In the genomic region with DNA sequence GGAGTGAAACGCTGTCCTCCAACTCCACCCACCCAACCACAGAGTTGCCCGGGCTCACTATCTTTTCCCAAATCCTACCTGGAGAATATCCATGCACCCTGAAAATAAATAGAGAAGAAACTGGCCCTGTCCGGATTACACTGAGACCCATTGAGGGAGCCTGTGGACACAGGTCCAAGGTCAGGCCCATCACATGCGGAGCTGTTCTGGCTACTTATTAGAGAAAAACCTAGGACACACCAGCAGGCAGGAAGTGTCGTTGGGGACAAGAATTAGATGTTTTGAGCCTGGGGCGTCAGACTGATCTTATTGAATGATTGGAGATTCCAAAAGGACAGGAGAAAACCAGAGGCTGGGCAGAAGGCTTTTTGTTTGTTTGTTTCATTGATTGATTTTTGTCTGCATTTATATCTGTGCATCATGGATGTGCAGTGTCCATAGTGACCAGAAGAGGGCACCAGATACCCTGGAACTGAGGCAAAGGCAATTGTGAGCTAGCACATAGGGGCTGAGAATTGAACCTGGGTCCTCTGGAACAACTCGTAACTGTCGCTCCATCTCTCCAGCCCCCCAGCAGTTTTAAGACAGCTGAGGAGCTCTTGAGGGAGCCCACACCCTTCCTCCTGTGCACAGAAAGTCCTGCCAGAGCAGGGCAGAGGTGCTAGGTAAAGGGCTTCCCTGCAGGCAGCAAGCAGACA, we compare ENCODE assay signal across 8 mouse cellular contexts. TPM values are rescaled to one million over a fixed set of nuclear protein-coding genes. Genes with fewer than 3 reads are reported as not detected.
DNase-seq lines count a peak whose midpoint lies in the region; ATAC-seq lines count a peak whose summit lies in the region.

No protein-coding gene starts in this region.

- peaks cover 34% of the 10 kb centered on the region for H3K27me3 ChIP-seq in limb, embryonic 13.5 days
- H3K27me3 ChIP-seq in limb, embryonic 10.5 days (ENCODE audit: low read depth, poor library complexity, severe bottlenecking), result peaks cover 49% of the 10 kb centered on the region

- no peak overlapping the region for H3K9ac ChIP-seq in limb, embryonic 13.5 days

- H3K4me1 ChIP-seq in limb, embryonic 13.5 days, result peaks cover 36% of the 10 kb centered on the region
- peaks cover 17% of the 10 kb centered on the region for H3K4me1 ChIP-seq in limb, embryonic 10.5 days

- WGBS in limb, embryonic 13.5 days, result 74% methylated on average over 8 of the region's 8 CpGs
- 78% methylated on average over 8 of the region's 8 CpGs for WGBS in limb, embryonic 10.5 days

- peak; percentile 77 for DNase-seq in CD4-positive, CD25-positive, alpha-beta regulatory T cell, adult 2 months (ENCODE audit: low read depth, low spot score)
- DNase-seq in limb, embryonic 10.5 days (ENCODE audit: low spot score), result no peak
- peak; percentile 37 for DNase-seq in c-Kit-positive CD71-positive TER-119-positive erythroid progenitor cells, embryonic 14.5 days (ENCODE audit: low spot score)
- peak; percentile 84 for DNase-seq in kidney, adult 9 months
- DNase-seq in thymus, postnatal 14 days, result peak; percentile 62

- no peak overlapping the region for H3K4me2 ChIP-seq in limb, embryonic 13.5 days (replicated peaks)

- no peak for ATAC-seq in CD4-positive, CD25-positive, alpha-beta regulatory T cell, adult 4 months
- no peak for ATAC-seq in limb, embryonic 13.5 days (ENCODE audit: low FRiP score, low read depth)
- peak; percentile 50; the same call in 1 of the 2 replicates for ATAC-seq in megakaryocyte, adult 5-6 weeks (ENCODE audit: poor library complexity, severe bottlenecking)

- H3K4me3 ChIP-seq in limb, embryonic 13.5 days, result no peak overlapping the region
- H3K4me3 ChIP-seq in limb, embryonic 10.5 days, result no peak overlapping the region

- 0 out of 2 replicates have a peak, but pooled peaks cover 5% of the 10 kb centered on the region for H3K9me3 ChIP-seq in limb, embryonic 13.5 days
- no peaks in the 10 kb centered on the region for H3K9me3 ChIP-seq in limb, embryonic 10.5 days (replicated peaks)

- peak overlapping the region; percentile 33; the same call in 1 of the 2 replicates for H3K27ac ChIP-seq in limb, embryonic 13.5 days
- H3K27ac ChIP-seq in limb, embryonic 10.5 days, result no peak overlapping the region

- H3K36me3 ChIP-seq in limb, embryonic 13.5 days, result no peaks in the 10 kb centered on the region
- no peaks in the 10 kb centered on the region for H3K36me3 ChIP-seq in limb, embryonic 10.5 days

RNA-seq across cellular contexts. Expression of a gene that starts 30.5 kb away (rescaled TPM):
- polyA plus RNA-seq in CD4-positive, CD25-positive, alpha-beta regulatory T cell, adult 4 months (2017; shearing (Covaris generic)), result not detected
- polyA plus RNA-seq in limb, embryonic 13.5 days (2015; fragmentation: Nextera tagmentation; extraction: Ambion mirVana), result 29.1 and 34.9 TPM in 2 replicates
- 10.9 and 17.1 TPM in 2 replicates for polyA plus RNA-seq in limb, embryonic 10.5 days (2016; fragmentation: Nextera tagmentation; extraction: Ambion mirVana)
- total RNA-seq in megakaryocyte, adult 5-6 weeks (2015), result not detected in 2 replicates
- total RNA-seq in megakaryocyte, adult 5-6 weeks (2017), result not detected in 2 replicates

Comparison
In these comparisons a context has a peak if more than half of its experiments do, and no peak if none do; other contexts are left out.
1. RNA of a gene that starts 30.5 kb away (polyA plus RNA-seq): 29.1 to 34.9 TPM in limb, embryonic 13.5 days and 10.9 to 17.1 TPM in limb, embryonic 10.5 days; not detected in CD4-positive, CD25-positive, alpha-beta regulatory T cell, adult 4 months; every median in the first group is over 10 times any median in the second.